Mouse (Mus musculus) testis, adult 2 months (tissue): ENCODE measurements around the gene Cyb5d2.

ENCODE experiments used
- CTCF ChIP-seq: fragments of 200-500 bp; IDR thresholded peaks from 2 replicates; pipeline ENCODE4 v1.5.1; 2012; ENCODE audit warnings: low read depth, mild to moderate bottlenecking, inconsistent platforms, low read length, moderate library complexity; ENCODE audit not compliant: control insufficient read depth, insufficient read depth, insufficient replicate concordance
- POLR2A ChIP-seq: fragments of 200-500 bp; IDR thresholded peaks from 2 replicates; pipeline ENCODE4 v1.6.1; 2012; ENCODE audit warnings: low read depth, mild to moderate bottlenecking, inconsistent platforms, low read length, moderate library complexity; ENCODE audit not compliant: control insufficient read depth

GRCm38 (mm10) chr11:72796773-72797338 is 914 bp upstream of the Cyb5d2 start:
- TF ChIP-seq CTCF (no peak), POLR2A (no peak)
